Mouse (Mus musculus) erythroblast, embryonic 14.5 days (primary cell): ENCODE measurements around the gene Dnmt3l.

ENCODE experiments used
- GATA1 ChIP-seq: IDR thresholded peaks from 2 replicates; pipeline ENCODE4 v1.6.1; 2012; ENCODE audit warnings: low read length, inconsistent platforms, mixed read lengths
- TAL1 ChIP-seq: IDR thresholded peaks from 3 replicates; pipeline ENCODE4 v1.6.1; 2012; ENCODE audit warnings: low read length, inconsistent platforms, mixed read lengths

GRCm38 (mm10) chr10:78044531-78044930 lies 2.8 kb downstream of the Dnmt3l start:
- TF ChIP-seq GATA1, result no peak
- TF ChIP-seq TAL1, result no peak
